Mouse (Mus musculus) ES-Bruce4 (cell line): ENCODE results near the gene Gpc6. TPM values are rescaled to one million over a fixed set of nuclear protein-coding genes. Genes with fewer than 3 reads are reported as not detected.

Source experiments
- H3K27ac ChIP-seq: 2 replicates; pipeline ENCODE4 v1.5.1; 2012; ENCODE audit warnings: low read length, inconsistent platforms; ENCODE audit not compliant: insufficient read depth
- H3K27me3 ChIP-seq: 2 replicates; pipeline ENCODE4 v1.6.1; 2012; ENCODE audit warnings: mild to moderate bottlenecking, low read length, inconsistent platforms; ENCODE audit not compliant: control insufficient read depth, poor library complexity, insufficient read depth, severe bottlenecking
- H3K36me3 ChIP-seq: 2 replicates; pipeline ENCODE4 v1.6.1; 2012; ENCODE audit warnings: inconsistent platforms, mild to moderate bottlenecking, low read length, moderate library complexity; ENCODE audit not compliant: control insufficient read depth, poor library complexity, insufficient read depth, severe bottlenecking
- H3K4me1 ChIP-seq: one replicate; pipeline ENCODE4 v1.8.1; 2011; ENCODE audit warnings: low read length; ENCODE audit not compliant: control insufficient read depth, insufficient read depth
- H3K4me3 ChIP-seq: 2 replicates; pipeline ENCODE4 v1.5.1; 2011; ENCODE audit warnings: low read depth, mild to moderate bottlenecking, low read length
- H3K9ac ChIP-seq: 2 replicates; pipeline ENCODE4 v1.6.1; 2012; ENCODE audit warnings: low read depth, mild to moderate bottlenecking, inconsistent platforms; ENCODE audit not compliant: poor library complexity, severe bottlenecking
- H3K9me3 ChIP-seq: replicated peaks from 2 replicates; pipeline ENCODE4 v1.6.1; 2012; ENCODE audit warnings: mild to moderate bottlenecking, low read length, inconsistent platforms; ENCODE audit not compliant: control insufficient read depth, poor library complexity, insufficient read depth, severe bottlenecking
- CTCF ChIP-seq: IDR thresholded peaks from one replicate; pipeline ENCODE4 v1.8.1; 2011; ENCODE audit warnings: low read depth, low read length
- EP300 ChIP-seq: IDR thresholded peaks from 2 replicates; pipeline ENCODE4 v1.6.1; 2011; ENCODE audit warnings: low read depth, low read length; ENCODE audit not compliant: insufficient read depth
- POLR2A ChIP-seq: IDR thresholded peaks from one replicate; pipeline ENCODE4 v1.8.1; 2011; ENCODE audit warnings: low read length; ENCODE audit not compliant: insufficient read depth
- polyA plus RNA-seq: library from polyadenylated mRNA; stranded (reverse); fragments of >200 nt; gene quantifications from 2 replicates; pipeline ENCODE4 v1.2.4, GENCODE M21; 2011; ENCODE audit warnings: low read depth; ENCODE audit not compliant: missing spikeins, insufficient read depth, insufficient read length

The Gpc6 gene
- polyA plus RNA-seq, 1 experiment: 4.7 TPM

- Histone ChIP-seq H3K4me1 (no peaks in the 10 kb centered on the region), H3K9me3 (no peaks in the 10 kb centered on the region), H3K27ac (no peak overlapping the region), H3K27me3 (no peaks in the 10 kb centered on the region; the same call in 1 of the 2 replicates), H3K4me3 (no peak overlapping the region), H3K9ac (no peak overlapping the region), H3K36me3 (no peaks in the 10 kb centered on the region)
- no peak for TF ChIP-seq POLR2A
- no peak for TF ChIP-seq CTCF
- no peak for TF ChIP-seq EP300
Observed at GRCm38 (mm10) chr14:117800399-117800798, 875.3 kb downstream of the Gpc6 start.

GRCm38 (mm10) chr14:117807846-117808245 is 882.7 kb downstream of the Gpc6 start:
- TF ChIP-seq EP300 (no peak), CTCF (no peak), POLR2A (no peak)
- no peaks in the 10 kb centered on the region; the same call in 1 of the 2 replicates for H3K27me3 ChIP-seq

GRCm38 (mm10) chr14:117808326-117808725 is 883.2 kb downstream of the Gpc6 start:
- Histone ChIP-seq H3K9ac (no peak overlapping the region), H3K9me3 (no peaks in the 10 kb centered on the region), H3K4me1 (no peaks in the 10 kb centered on the region), H3K36me3 (no peaks in the 10 kb centered on the region), H3K27me3 (no peaks in the 10 kb centered on the region; the same call in 1 of the 2 replicates), H3K4me3 (no peak overlapping the region), H3K27ac (no peak overlapping the region)
- no peak for TF ChIP-seq CTCF
- TF ChIP-seq POLR2A: no peak
- TF ChIP-seq EP300: no peak

More at GRCm38 (mm10) chr14:117807846-117808245, 882.7 kb downstream of the Gpc6 start:
- Histone ChIP-seq H3K9me3 (no peaks in the 10 kb centered on the region), H3K4me1 (no peaks in the 10 kb centered on the region), H3K27ac (no peak overlapping the region), H3K36me3 (no peaks in the 10 kb centered on the region), H3K9ac (no peak overlapping the region), H3K4me3 (no peak overlapping the region)

- no peak for TF ChIP-seq POLR2A
- no peak for TF ChIP-seq CTCF
- TF ChIP-seq EP300: no peak
- Histone ChIP-seq H3K9me3 (no peaks in the 10 kb centered on the region), H3K27ac (no peak overlapping the region), H3K27me3 (no peaks in the 10 kb centered on the region), H3K9ac (no peak overlapping the region), H3K4me3 (no peak overlapping the region), H3K4me1 (no peaks in the 10 kb centered on the region), H3K36me3 (no peaks in the 10 kb centered on the region)
Observed at GRCm38 (mm10) chr14:117810321-117811270, 885.5 kb downstream of the Gpc6 start.

GRCm38 (mm10) chr14:117813473-117813872 is 888.4 kb downstream of the Gpc6 start:
- Histone ChIP-seq H3K4me1 (no peaks in the 10 kb centered on the region), H3K4me3 (no peak overlapping the region), H3K9me3 (no peaks in the 10 kb centered on the region), H3K9ac (no peak overlapping the region), H3K27ac (no peak overlapping the region), H3K36me3 (no peaks in the 10 kb centered on the region), H3K27me3 (no peaks in the 10 kb centered on the region)
- TF ChIP-seq EP300: no peak
- TF ChIP-seq CTCF: no peak
- no peak for TF ChIP-seq POLR2A

GRCm38 (mm10) chr14:117816008-117816407 is 890.9 kb downstream of the Gpc6 start:
- Histone ChIP-seq H3K4me3 (no peak overlapping the region), H3K9me3 (no peaks in the 10 kb centered on the region), H3K27ac (no peak overlapping the region), H3K4me1 (no peaks in the 10 kb centered on the region), H3K27me3 (no peaks in the 10 kb centered on the region), H3K36me3 (no peaks in the 10 kb centered on the region), H3K9ac (no peak overlapping the region)
- TF ChIP-seq CTCF (no peak), EP300 (no peak), POLR2A (no peak)
